8 mouse cellular contexts compared by ENCODE assay signal in genomic region chrX:74270062-74270901, GRCm38 (mm10). TPM values are rescaled to one million over a fixed set of nuclear protein-coding genes. Genes with fewer than 3 reads are reported as not detected.
DNase-seq lines count a peak whose midpoint lies in the region; ATAC-seq and TF ChIP-seq lines count a peak whose summit lies in the region.

Gene Rpl10, plus strand, starts transcription at chrX:74270812.

- 17% methylated on average over 42 of the region's 42 CpGs for WGBS in forebrain, embryonic 13.5 days
- 20% methylated on average over 42 of the region's 42 CpGs for WGBS in large intestine, adult 2 months
- 18% methylated on average over 42 of the region's 42 CpGs for WGBS in liver, postnatal 0 days (ENCODE audit: insufficient replicate concordance)
- 19% methylated on average over 42 of the region's 42 CpGs for WGBS in neural tube, embryonic 14.5 days

- H3K9ac ChIP-seq in forebrain, embryonic 13.5 days = peak within 1 kb of the TSS; percentile 81
- H3K9ac ChIP-seq in liver, postnatal 0 days (replicated peaks) = peak within 1 kb of the TSS; percentile 80
- peak within 1 kb of the TSS; percentile 61 for H3K9ac ChIP-seq in neural tube, embryonic 14.5 days (replicated peaks; ENCODE audit: low read depth, low read length)

- H3K4me2 ChIP-seq in forebrain, embryonic 13.5 days = peak within 1 kb of the TSS; percentile 66
- peak within 1 kb of the TSS; percentile 76 for H3K4me2 ChIP-seq in liver, postnatal 0 days (ENCODE audit: low read depth, low read length)
- H3K4me2 ChIP-seq in neural tube, embryonic 14.5 days (ENCODE audit: low read depth, low read length) = peak within 1 kb of the TSS; percentile 54

- H3K27me3 ChIP-seq in E14TG2a.4 (ENCODE audit: insufficient read depth, low read length) = no peaks in the 10 kb centered on the region
- H3K27me3 ChIP-seq in forebrain, embryonic 13.5 days = no peaks in the 10 kb centered on the region
- no peaks in the 10 kb centered on the region for H3K27me3 ChIP-seq in liver, postnatal 0 days (ENCODE audit: insufficient read depth, low read length)
- no peaks in the 10 kb centered on the region for H3K27me3 ChIP-seq in neural tube, embryonic 14.5 days (ENCODE audit: control insufficient read depth, insufficient read depth, low read length)

- peak within 1 kb of the TSS; percentile 87 for H3K4me3 ChIP-seq in E14TG2a.4 (replicated peaks; ENCODE audit: low read length)
- H3K4me3 ChIP-seq in forebrain, embryonic 13.5 days = peak within 1 kb of the TSS; percentile 59
- peak within 1 kb of the TSS; percentile 68 for H3K4me3 ChIP-seq in liver, postnatal 0 days (ENCODE audit: low read depth, low read length)
- peak within 1 kb of the TSS; percentile 54 for H3K4me3 ChIP-seq in neural tube, embryonic 14.5 days (ENCODE audit: low read depth, low read length)

- DNase-seq in heart, postnatal 10 days = peak; percentile 91 to 94
- peak; percentile 81 for DNase-seq in large intestine, adult 2 months (ENCODE audit: low read depth, low spot score)
- DNase-seq in liver, postnatal 0 days = peak; percentile 90
- peak; percentile 86 for DNase-seq in testis, postnatal 10 days (ENCODE audit: low spot score)

- H3K4me1 ChIP-seq in E14TG2a.4 (replicated peaks; ENCODE audit: low read depth, low read length) = peaks cover 13% of the 10 kb centered on the region
- peaks cover 11% of the 10 kb centered on the region; the same call in 1 of the 2 replicates for H3K4me1 ChIP-seq in forebrain, embryonic 13.5 days
- H3K4me1 ChIP-seq in liver, postnatal 0 days (ENCODE audit: insufficient read depth) = peaks cover 5% of the 10 kb centered on the region; the same call in 1 of the 2 replicates
- H3K4me1 ChIP-seq in neural tube, embryonic 14.5 days (ENCODE audit: control insufficient read depth, insufficient read depth, low read length) = 0 out of 2 replicates have a peak, but pooled peaks cover 2% of the 10 kb centered on the region

- H3K36me3 ChIP-seq in E14TG2a.4 (ENCODE audit: insufficient read depth, low read length) = peaks cover 27% of the 10 kb centered on the region
- H3K36me3 ChIP-seq in forebrain, embryonic 13.5 days (ENCODE audit: poor library complexity, severe bottlenecking) = peaks cover 12% of the 10 kb centered on the region; the same call in 1 of the 2 replicates
- H3K36me3 ChIP-seq in liver, postnatal 0 days (replicated peaks; ENCODE audit: insufficient read depth, low read length) = 0 out of 2 replicates have a peak, but pooled peaks cover 4% of the 10 kb centered on the region
- H3K36me3 ChIP-seq in neural tube, embryonic 14.5 days (ENCODE audit: control insufficient read depth, insufficient read depth, low read length) = 0 out of 2 replicates have a peak, but pooled peaks cover 3% of the 10 kb centered on the region

- H3K27ac ChIP-seq in forebrain, embryonic 13.5 days = peak within 1 kb of the TSS; percentile 96
- peak within 1 kb of the TSS; percentile 77 for H3K27ac ChIP-seq in liver, postnatal 0 days (ENCODE audit: low read depth)
- H3K27ac ChIP-seq in neural tube, embryonic 14.5 days (ENCODE audit: low read depth, low read length) = peak within 1 kb of the TSS; percentile 94

- no peak for TF ChIP-seq CTCF in E14TG2a.4 (conservative IDR thresholded peaks at IDR 0.05; ENCODE audit: low read length)
- peak; percentile 65 for TF ChIP-seq CTCF in liver, postnatal 0 days (IDR thresholded peaks at IDR 0.05; ENCODE audit: low read depth)

- H3K9me3 ChIP-seq in E14TG2a.4 (ENCODE audit: low read length) = no peaks in the 10 kb centered on the region
- H3K9me3 ChIP-seq in forebrain, embryonic 13.5 days (replicated peaks) = no peaks in the 10 kb centered on the region
- H3K9me3 ChIP-seq in liver, postnatal 0 days (ENCODE audit: low read length) = no peaks in the 10 kb centered on the region
- no peaks in the 10 kb centered on the region for H3K9me3 ChIP-seq in neural tube, embryonic 14.5 days (ENCODE audit: control insufficient read depth, low read length)

- ATAC-seq in cerebellum, adult (ENCODE audit: insufficient number of reproducible peaks, low FRiP score, low TSS enrichment) = peak; percentile 96
- peak; percentile 97 for ATAC-seq in forebrain, embryonic 13.5 days
- peak; percentile 92 for ATAC-seq in liver, postnatal 0 days
- peak; percentile 96 for ATAC-seq in neural tube, embryonic 14.5 days (ENCODE audit: low read depth)

- peak; percentile 75 for TF ChIP-seq EP300 in liver, postnatal 0 days (IDR thresholded peaks at IDR 0.05; ENCODE audit: low read depth)

- intact Hi-C loops in heart, postnatal 10 days (cut with DNase I) = loop anchor here (2.0 to 5.0 kb wide), 2 partner anchors 23 to 42 kb away; partner anchors contain the start of gene Fam50a

RNA-seq across cellular contexts. Expression of gene Rpl10, which starts in this region (rescaled TPM):
- 601 and 642 TPM in 2 replicates for polyA plus RNA-seq in forebrain, embryonic 13.5 days (2015; fragmentation: Nextera tagmentation; extraction: Ambion mirVana)
- total RNA-seq in heart, postnatal 10 days (2021) = 100 to 1,000 TPM; 247 to 291 TPM
- polyA plus RNA-seq in large intestine, adult 2 months (2012; rRNA removed) = 1,702 and 1,771 TPM in 2 replicates
- 438 and 471 TPM in 2 replicates for polyA plus RNA-seq in liver, postnatal 0 days (2015; fragmentation: Nextera tagmentation; extraction: Ambion mirVana)
- polyA plus RNA-seq in neural tube, embryonic 14.5 days (2014; fragmentation: Nextera tagmentation; extraction: Ambion mirVana) = 476 and 568 TPM in 2 replicates

Comparison
In these comparisons a context has a peak if more than half of its experiments do, and no peak if none do; other contexts are left out.
1. Peak in every context shown above with its lines: DNase-seq, ATAC-seq, H3K4me3 ChIP-seq and H3K27ac ChIP-seq.